In the genomic region with DNA sequence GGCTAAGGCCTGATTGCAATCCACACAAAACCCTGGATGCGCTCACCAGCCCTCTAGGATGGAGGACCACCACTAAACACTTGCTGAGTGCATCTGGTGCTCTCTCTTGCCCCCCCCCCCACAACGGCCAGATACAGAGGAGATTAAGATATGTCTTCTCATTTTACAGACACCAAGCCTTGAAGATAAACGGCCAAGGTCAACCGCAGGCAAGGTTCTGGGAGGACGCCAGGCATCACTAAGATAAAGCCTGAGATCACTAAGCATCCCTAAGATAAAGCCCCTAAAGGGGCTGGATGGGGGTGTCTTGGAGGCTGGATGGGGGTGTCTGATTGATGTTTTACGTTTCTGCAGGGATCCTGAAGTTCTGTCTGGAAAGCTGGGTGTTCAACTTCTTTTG, we compare ENCODE assay signal across 15 mouse cellular contexts. TPM values are rescaled to one million over a fixed set of nuclear protein-coding genes. Genes with fewer than 3 reads are reported as not detected.
DNase-seq lines count a peak whose midpoint lies in the region; ATAC-seq and TF ChIP-seq lines count a peak whose summit lies in the region.
"Had no signal": no experiment of that assay in that cellular context is flagged by ENCODE, and none has a peak within 500 bp of the region (broad histone marks: within the 10 kb centered on the region; RNA-seq: fewer than 3 reads in every experiment).

No protein-coding gene starts in this region.

- no peak overlapping the region for H3K4me3 ChIP-seq in intestine, embryonic 15.5 days (replicated peaks)
- H3K4me3 ChIP-seq in intestine, postnatal 0 days (ENCODE audit: low read depth, low read length), result no peak overlapping the region
- no peak overlapping the region for H3K4me3 ChIP-seq in midbrain, embryonic 16.5 days (ENCODE audit: low read depth, low read length)
- H3K4me3 ChIP-seq: stomach, embryonic 15.5 days had no signal

- no peak overlapping the region for H3K9ac ChIP-seq in intestine, embryonic 15.5 days
- H3K9ac ChIP-seq in intestine, postnatal 0 days (ENCODE audit: low read depth, low read length), result no peak overlapping the region
- H3K9ac ChIP-seq in midbrain, embryonic 16.5 days (ENCODE audit: low read depth, low read length), result no peak overlapping the region
- H3K9ac ChIP-seq: forebrain, postnatal 0 days; stomach, embryonic 15.5 days had no signal

- H3K36me3 ChIP-seq in intestine, embryonic 15.5 days, result no peaks in the 10 kb centered on the region
- no peaks in the 10 kb centered on the region for H3K36me3 ChIP-seq in intestine, postnatal 0 days (ENCODE audit: control insufficient read depth, insufficient read depth)
- no peaks in the 10 kb centered on the region for H3K36me3 ChIP-seq in midbrain, embryonic 16.5 days (ENCODE audit: control insufficient read depth, insufficient read depth, low read length)
- H3K36me3 ChIP-seq: stomach, embryonic 15.5 days had no signal

- peaks cover 27% of the 10 kb centered on the region for H3K4me1 ChIP-seq in intestine, embryonic 15.5 days (replicated peaks)
- H3K4me1 ChIP-seq in intestine, postnatal 0 days (replicated peaks; ENCODE audit: control insufficient read depth, insufficient read depth, low read length), result peaks cover 11% of the 10 kb centered on the region; the same call in 1 of the 2 replicates
- H3K4me1 ChIP-seq in midbrain, embryonic 16.5 days (ENCODE audit: control insufficient read depth, insufficient read depth, low read length), result peaks cover 17% of the 10 kb centered on the region

- peak; percentile 24 for DNase-seq in cerebellum, adult 8-10 months
- peak; percentile 60 for DNase-seq in ovary, adult 18-20 months (ENCODE audit: low spot score)
- no peak for DNase-seq in ovary, postnatal 14 days (ENCODE audit: low spot score)
- no peak for DNase-seq in T-cell, adult 2 months (ENCODE audit: low spot score)
- DNase-seq: B cell, adult 2 months; forebrain, postnatal 0 days; midbrain, embryonic 14.5 days; right cerebral cortex, postnatal 14 days; thymus, adult 2 months had no signal

- 40% methylated on average over 6 of the region's 6 CpGs for WGBS in intestine, embryonic 15.5 days
- 51% methylated on average over 6 of the region's 6 CpGs for WGBS in intestine, postnatal 0 days
- WGBS in midbrain, embryonic 16.5 days, result 75% methylated on average over 6 of the region's 6 CpGs

- peak overlapping the region; percentile 50; the same call in 1 of the 2 replicates for H3K4me2 ChIP-seq in intestine, embryonic 15.5 days (replicated peaks)
- no peak overlapping the region; the same call in 1 of the 2 replicates for H3K4me2 ChIP-seq in intestine, postnatal 0 days (replicated peaks; ENCODE audit: low read depth)
- no peak overlapping the region for H3K4me2 ChIP-seq in midbrain, embryonic 16.5 days (ENCODE audit: low read length)

- TF ChIP-seq CTCF in intestine, postnatal 0 days (IDR thresholded peaks at IDR 0.05; ENCODE audit: low read depth), result no peak

- H3K9me3 ChIP-seq in intestine, embryonic 15.5 days, result peaks cover 4% of the 10 kb centered on the region; the same call in 1 of the 2 replicates
- no peaks in the 10 kb centered on the region for H3K9me3 ChIP-seq in intestine, postnatal 0 days (ENCODE audit: control insufficient read depth)
- peaks cover 3% of the 10 kb centered on the region; the same call in 1 of the 2 replicates for H3K9me3 ChIP-seq in midbrain, embryonic 16.5 days (replicated peaks; ENCODE audit: control insufficient read depth, low read length, poor library complexity, severe bottlenecking)
- H3K9me3 ChIP-seq: stomach, embryonic 15.5 days had no signal

- H3K27ac ChIP-seq in intestine, embryonic 15.5 days, result no peak overlapping the region
- no peak overlapping the region for H3K27ac ChIP-seq in intestine, postnatal 0 days (ENCODE audit: low read depth, low read length)
- H3K27ac ChIP-seq in midbrain, embryonic 16.5 days (ENCODE audit: low read length), result no peak overlapping the region
- H3K27ac ChIP-seq: hindbrain, postnatal 0 days had no signal

- ATAC-seq in cerebellum, adult (ENCODE audit: insufficient number of reproducible peaks, low FRiP score, low TSS enrichment), result no peak
- ATAC-seq in intestine, embryonic 15.5 days, result no peak
- no peak for ATAC-seq in intestine, postnatal 0 days
- ATAC-seq in midbrain, embryonic 16.5 days, result no peak
- ATAC-seq: forebrain, postnatal 0 days; hindbrain, postnatal 0 days had no signal

- no peaks in the 10 kb centered on the region; the same call in 1 of the 2 replicates for H3K27me3 ChIP-seq in intestine, embryonic 15.5 days (replicated peaks)
- no peaks in the 10 kb centered on the region for H3K27me3 ChIP-seq in intestine, postnatal 0 days (replicated peaks; ENCODE audit: control insufficient read depth, insufficient read depth, low read length)
- no peaks in the 10 kb centered on the region for H3K27me3 ChIP-seq in midbrain, embryonic 16.5 days (ENCODE audit: control insufficient read depth, insufficient read depth, low read depth, low read length)

RNA-seq across cellular contexts. Expression of a gene that starts 2.1 kb away (rescaled TPM):
- polyA plus RNA-seq in intestine, embryonic 15.5 days (2015; fragmentation: Nextera tagmentation; extraction: Ambion mirVana), result 5.1 and 6.2 TPM in 2 replicates
- 2.3 and 3.2 TPM in 2 replicates for polyA plus RNA-seq in intestine, postnatal 0 days (2015; fragmentation: Nextera tagmentation; extraction: Ambion mirVana)
- polyA plus RNA-seq in midbrain, embryonic 16.5 days (2015; fragmentation: Nextera tagmentation; extraction: Ambion mirVana), result 5.3 and 6.0 TPM in 2 replicates

Comparison
In these comparisons a context has a peak if more than half of its experiments do, and no peak if none do; other contexts are left out.
1. DNase-seq: peak in cerebellum, adult 8-10 months (single experiment) and ovary, adult 18-20 months (single experiment); none in ovary, postnatal 14 days (single experiment) and T-cell, adult 2 months (single experiment).